Mouse (Mus musculus) brain, embryonic 18.5 days (tissue): ENCODE results near the gene Kif6.

Experiments used
- DNase-seq: peaks from one replicate; pipeline ENCODE4 v3.0.0-alpha.2; 2012; ENCODE audit warnings: low read depth, low spot score

Gene Kif6

DNA sequence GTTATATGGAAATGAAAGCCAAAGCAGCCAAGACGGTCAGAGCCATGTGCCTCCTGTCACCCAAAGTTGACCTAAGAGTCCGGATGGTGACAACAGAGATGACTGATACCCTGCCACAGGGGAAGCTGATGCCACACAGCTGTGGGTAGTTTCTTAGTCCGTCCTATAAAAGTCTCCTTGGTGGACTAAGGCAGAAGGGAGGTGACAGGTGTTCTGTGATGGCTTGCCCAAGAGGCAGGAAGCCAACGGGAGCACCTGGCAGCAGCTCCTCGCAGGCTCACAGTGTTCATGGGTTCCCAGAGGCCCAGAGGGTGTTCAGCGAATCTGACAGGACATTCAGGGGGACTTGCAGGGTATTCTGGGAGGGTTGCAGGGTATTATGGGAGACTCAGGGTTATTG, 279.5 kb downstream of the Kif6 start:
- no peak for DNase-seq

DNA sequence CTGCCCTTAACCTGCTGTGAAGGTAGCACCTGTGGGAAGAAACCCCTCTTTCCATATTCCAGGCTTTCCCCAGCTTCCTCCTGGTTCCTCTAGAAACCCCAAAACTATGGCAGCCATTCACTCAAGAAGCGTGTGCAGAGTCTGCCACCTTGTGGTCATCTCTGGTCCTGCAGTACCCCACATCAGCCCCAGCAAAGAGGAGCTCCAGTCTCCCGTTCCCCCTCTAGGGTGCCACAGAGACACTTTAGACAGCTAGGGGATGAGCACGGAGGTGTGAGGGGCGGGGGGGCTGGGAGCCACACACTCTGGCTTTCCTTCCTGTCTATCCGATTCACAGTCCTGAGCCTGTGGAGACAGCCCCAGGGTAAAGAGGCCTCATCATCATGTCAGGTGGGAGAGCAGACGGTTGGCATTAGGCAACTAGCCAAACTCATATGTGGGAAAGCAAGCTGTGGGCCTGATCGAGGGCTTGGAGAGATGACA, 284.0 kb downstream of the Kif6 start:
- no peak for DNase-seq

DNA sequence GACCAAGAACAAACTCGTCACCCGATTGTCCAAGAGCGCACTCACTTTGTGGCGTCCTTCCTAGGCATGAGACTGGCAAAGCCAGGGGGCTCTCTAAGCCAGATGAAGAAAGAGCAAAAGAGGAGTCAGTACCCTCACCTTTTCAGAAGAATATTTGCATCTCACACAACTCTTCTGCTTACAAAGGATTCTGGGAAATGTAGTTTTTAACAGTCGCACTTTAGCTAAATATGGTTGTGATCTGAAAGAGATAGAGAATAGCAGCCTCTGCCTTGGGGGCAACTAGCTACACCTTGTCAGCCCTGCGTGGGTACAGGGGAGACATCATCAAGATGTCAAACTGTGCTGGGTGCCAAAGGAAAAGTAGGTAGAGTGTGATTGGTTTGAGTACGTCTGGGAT, 287.7 kb downstream of the Kif6 start:
- DNase-seq: no peak

DNA sequence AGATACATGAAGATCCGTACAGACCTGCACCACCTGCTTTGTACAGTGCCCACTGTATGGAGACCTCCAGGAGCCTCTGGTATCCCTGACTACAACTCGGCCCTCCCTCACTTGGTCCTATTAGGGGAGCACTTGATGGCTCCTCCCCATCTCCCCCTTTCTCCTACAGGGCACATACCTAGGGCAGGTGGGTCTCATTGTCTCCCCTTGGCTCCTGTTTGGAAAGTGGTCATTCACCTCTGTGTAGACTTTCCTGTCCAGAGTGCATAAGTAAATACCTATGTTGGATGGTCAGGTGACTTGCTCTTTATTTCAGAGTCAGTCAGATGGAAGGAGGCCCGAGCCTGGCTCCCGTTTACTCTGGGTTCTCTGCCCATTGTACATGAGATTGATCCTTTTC, 308.5 kb downstream of the Kif6 start:
- no peak for DNase-seq

DNA sequence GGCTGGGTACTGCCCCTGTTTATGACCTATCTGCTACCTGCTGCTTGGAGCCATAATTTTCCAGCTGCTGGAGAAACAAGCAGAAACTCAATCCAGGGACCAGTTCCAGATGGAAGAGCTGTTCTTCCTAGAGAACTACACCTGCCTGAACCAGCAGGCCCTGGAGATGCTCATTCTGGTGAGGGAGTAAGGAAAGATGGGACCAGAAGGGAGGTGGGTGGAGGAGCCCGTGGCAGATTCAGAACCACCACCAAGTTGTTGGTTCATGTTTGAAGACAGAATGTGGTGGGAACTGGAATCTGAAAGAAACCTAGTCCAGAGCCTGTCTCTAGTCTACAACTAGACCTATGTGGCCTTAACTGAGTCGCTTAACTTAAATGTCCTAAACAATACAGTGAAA, 312.7 kb downstream of the Kif6 start:
- no peak for DNase-seq

DNA sequence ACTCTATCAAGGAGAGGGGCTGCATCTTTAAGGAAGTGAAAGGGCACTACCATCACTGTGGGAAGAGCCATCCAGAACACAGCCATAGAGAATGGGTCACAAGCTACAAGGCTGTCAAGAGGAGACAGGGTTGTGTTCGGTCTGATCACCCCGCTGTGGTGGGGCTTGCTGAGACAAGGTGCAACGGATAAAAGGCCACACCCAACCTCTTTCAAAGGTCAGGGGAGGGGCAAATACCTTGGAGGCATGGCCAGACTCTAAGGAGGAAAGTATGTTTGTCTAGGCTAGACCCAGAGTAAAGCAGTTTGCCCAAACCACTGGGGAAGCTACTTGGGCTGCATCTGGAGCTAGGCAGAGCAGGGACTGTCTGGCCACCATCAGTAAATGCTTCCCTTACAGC, 318.9 kb downstream of the Kif6 start:
- DNase-seq: no peak

DNA sequence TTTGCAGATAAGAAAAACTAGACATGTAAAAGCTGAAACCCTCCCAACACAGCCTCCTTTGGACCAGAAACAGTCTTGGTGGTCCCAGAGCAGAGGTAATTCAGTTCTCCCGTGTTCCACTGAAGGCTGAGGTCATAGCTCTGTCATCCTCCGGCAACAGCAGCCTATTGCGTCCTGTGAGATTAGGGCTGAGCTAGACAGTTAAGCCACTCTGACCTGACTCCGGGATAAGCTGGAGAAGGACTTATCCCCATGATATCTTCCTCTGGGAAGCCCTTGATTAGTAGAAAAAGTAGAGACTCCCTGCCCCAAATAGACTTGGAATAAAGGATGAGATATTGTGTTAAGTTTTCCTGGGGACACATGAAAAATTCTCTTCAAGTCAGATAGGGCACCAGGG, 319.6 kb downstream of the Kif6 start:
- no peak for DNase-seq

DNA sequence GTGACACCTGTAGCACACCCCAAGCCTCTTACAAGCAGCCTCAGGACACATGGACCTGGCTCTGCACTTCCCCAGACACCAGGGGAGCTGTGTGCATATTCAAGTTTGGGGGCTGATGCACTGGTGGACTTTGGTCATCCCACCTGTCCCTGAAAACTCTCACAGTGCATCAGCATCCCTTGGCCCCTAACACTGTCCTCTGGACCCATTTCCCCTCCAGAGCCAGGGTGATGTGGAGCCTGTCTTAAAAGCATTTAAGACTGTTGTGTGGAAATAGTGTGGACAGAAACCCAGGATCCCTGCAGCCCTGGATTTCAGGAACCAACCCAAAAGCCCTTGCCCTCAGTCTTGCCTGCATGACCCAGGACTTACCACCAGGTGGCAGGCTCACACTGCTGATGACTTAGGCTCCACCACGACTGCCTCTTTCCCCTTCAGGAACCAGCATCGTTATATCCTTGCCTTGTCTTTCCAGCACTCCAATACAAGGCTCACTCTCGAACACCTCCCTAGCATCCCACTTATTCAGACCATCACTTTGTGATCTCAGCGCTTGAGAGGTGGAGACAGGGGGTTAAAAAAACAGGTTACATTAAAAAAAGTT, 320.8 kb downstream of the Kif6 start:
- DNase-seq: peak; percentile 54

DNA sequence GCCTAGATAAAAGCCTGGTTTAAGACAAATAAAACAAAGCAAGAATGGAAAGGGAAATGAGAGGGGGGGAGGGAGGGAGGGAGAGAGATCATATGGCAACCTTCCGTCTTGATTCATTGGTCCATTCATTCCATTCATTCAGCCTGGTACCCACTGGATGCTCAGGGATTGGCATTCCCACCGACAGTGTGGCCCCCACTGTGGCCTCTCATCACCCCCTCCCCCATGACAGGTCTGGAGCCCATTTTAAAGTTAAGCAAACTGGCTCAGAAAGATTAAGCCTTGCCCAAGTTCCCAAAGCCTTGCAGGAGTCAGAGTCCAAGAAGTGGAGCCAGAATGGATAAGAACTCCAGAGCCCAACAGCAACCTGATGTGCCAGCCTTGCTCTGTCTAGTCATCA, 321.3 kb downstream of the Kif6 start:
- no peak for DNase-seq

DNA sequence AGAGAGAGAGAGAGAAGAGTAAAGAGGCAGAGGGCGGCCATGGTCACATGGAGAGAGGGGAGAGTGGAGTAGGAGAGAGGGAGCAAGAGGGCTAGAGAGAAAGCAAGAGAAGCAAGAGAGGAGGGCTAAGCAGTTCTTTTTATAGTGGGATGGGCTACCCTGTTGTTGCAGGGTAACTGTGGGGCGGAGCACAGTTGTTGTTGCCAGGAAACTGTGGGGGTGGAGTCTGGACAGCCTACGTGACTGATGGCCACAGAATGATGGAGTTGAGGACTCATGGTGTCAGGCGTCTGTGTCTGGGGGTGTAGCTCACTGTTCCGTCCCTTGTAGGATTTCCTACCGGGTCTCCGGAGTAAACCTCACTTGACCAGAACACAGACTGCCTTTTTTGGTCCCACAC, 324.2 kb downstream of the Kif6 start:
- DNase-seq: no peak

DNA sequence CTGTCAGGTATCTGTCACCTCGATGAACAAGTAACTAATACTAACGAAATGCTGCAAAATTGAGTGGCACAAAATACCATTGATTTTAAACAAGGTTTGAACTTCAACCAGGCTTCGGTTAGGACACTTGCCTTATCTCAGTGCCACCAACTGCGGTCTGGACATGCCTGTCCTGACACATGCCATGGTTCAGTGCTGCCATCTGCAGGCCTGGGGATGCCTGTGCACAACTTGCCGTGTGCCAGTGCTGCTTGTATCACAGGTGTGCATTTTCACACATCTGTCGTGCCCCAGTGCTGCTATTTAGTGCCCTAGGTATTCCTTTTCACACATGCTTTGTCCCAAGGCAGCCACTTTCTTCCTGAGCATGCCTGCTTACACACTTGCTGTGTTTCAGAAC, 327.7 kb downstream of the Kif6 start:
- DNase-seq: no peak

DNA sequence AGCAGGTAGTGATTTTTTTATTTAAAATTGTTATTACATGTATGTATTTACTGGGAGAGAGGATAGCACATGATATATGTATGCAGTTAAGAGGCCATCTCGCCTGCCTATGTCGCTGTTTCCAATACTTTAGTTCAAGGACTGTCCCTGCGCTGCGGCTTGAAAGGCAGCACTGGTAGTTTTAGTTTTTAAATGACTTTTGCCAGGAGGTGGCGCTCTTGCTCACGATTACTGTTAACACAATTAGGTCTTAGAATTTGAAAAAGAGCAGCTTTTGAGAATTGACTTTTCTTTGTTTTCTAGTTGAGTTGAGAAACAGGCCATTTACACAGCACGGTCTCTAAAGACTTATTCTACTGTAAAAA, 336.5 kb downstream of the Kif6 start:
- peak; percentile 74 for DNase-seq

DNA sequence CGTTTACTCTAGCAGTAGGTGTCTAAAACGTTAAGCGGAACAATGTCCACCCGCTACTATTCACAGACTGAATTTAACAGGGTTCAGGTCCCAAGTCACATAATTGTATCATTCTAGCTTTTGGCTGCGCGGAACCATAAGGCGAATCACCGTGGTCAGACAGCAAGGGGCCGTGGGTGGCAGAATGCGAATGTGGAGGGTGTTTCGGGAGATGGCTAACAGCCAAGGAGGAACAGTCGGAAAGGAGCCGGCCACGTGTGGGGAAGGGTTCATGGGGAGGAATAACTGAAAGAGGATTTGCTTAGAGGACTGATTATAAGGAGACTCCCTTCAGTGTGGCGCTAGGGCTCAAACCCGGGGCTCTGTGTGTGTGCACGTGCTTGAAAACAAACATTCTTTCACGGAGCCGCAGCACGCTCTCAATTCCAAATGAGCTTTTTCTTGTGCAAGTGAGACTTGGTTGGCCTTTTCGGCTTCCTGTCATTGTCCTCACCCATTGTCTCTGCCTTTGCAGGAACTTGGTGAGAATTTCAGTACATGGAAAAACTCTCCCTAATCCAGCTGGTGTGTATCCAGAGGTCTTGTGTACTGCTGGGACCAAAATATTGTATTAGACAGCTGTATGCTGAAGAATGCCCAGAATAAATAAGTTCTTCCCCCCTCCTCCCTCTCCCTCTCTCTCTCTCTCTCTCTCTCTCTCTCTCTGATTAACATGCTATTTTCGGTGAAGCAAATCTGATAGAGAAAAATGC, 337.1 kb downstream of the Kif6 start:
- no peak for DNase-seq

DNA sequence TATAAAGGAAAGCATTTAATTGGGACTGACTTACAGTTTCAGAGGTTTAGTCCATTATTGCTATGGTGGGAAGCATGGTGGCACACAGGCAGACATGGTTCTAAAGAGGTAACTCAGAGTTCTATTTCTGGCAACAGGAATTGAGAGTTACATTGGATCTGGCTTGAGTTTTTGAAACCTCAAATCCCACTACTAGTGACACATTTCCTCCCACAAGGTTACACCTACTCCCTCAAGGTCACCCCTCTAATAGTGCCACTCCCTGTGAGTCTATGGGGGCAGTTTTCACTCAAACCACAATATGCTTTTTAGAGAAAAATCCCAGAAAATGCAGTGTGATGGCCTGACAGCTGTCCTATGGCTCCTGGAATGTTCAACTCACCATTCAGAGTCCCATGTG, 344.1 kb downstream of the Kif6 start:
- no peak for DNase-seq
